Mouse (Mus musculus): ENCODE results near the gene Pabpn1.

Gene Pabpn1

GRCm38 (mm10) chr14:54893651-54894181 lies 1.4 kb downstream of the Pabpn1 start:
- in situ Hi-C loops (cut with MboI), result no loop called here

- in situ Hi-C loops (cut with MboI), result no loop called here
Observed at GRCm38 (mm10) chr14:54894296-54895151, 2.2 kb downstream of the Pabpn1 start.

- in situ Hi-C loops (cut with MboI), result no loop called here
Observed at GRCm38 (mm10) chr14:54897445-54897844, 5.1 kb downstream of the Pabpn1 start.

- in situ Hi-C loops (cut with MboI), result loop anchor here (10.0 kb wide), 1 partner anchor 114 kb away; the partner anchor contains the start of gene Ngdn
Observed at GRCm38 (mm10) chr14:54900383-54900782, 8.1 kb downstream of the Pabpn1 start.

- in situ Hi-C loops (cut with MboI), result loop anchor here (10.0 kb wide), 1 partner anchor 111 kb away; the partner anchor contains the start of gene Ngdn
Observed at GRCm38 (mm10) chr14:54903641-54904040, 11.3 kb downstream of the Pabpn1 start.

- in situ Hi-C loops (cut with MboI), result loop anchor here (10.0 kb wide), 1 partner anchor 106 kb away; the partner anchor contains the start of gene Ngdn
Observed at GRCm38 (mm10) chr14:54908682-54909081, 16.4 kb downstream of the Pabpn1 start.

GRCm38 (mm10) chr14:54912109-54912850 lies 20.0 kb downstream of the Pabpn1 start:
- in situ Hi-C loops (cut with MboI), result no loop called here

- in situ Hi-C loops (cut with MboI), result no loop called here
Observed at GRCm38 (mm10) chr14:54912886-54913285, 20.6 kb downstream of the Pabpn1 start, which contains the start of gene Slc22a17. TSS of gene Slc22a17 (minus strand) at chr14:54913132.

GRCm38 (mm10) chr14:54913343-54913742 lies 21.0 kb downstream of the Pabpn1 start:
- in situ Hi-C loops (cut with MboI), result no loop called here

GRCm38 (mm10) chr14:54920076-54920685 lies 27.9 kb downstream of the Pabpn1 start:
- in situ Hi-C loops (cut with MboI), result no loop called here

GRCm38 (mm10) chr14:54924641-54925348 lies 32.5 kb downstream of the Pabpn1 start:
- in situ Hi-C loops (cut with MboI), result no loop called here

- in situ Hi-C loops (cut with MboI), result no loop called here
Observed at GRCm38 (mm10) chr14:54925349-54926342, 33.3 kb downstream of the Pabpn1 start, which contains the start of gene Efs. TSS of gene Efs (minus strand) at chr14:54926126.

- in situ Hi-C loops (cut with MboI), result no loop called here
Observed at GRCm38 (mm10) chr14:54926401-54927158, 34.3 kb downstream of the Pabpn1 start.

- in situ Hi-C loops (cut with MboI), result no loop called here
Observed at GRCm38 (mm10) chr14:54927296-54927695, 35.0 kb downstream of the Pabpn1 start.

- in situ Hi-C loops (cut with MboI), result no loop called here
Observed at GRCm38 (mm10) chr14:54929801-54930200, 37.5 kb downstream of the Pabpn1 start.

GRCm38 (mm10) chr14:54930431-54930830 lies 38.1 kb downstream of the Pabpn1 start:
- in situ Hi-C loops (cut with MboI), result no loop called here

- in situ Hi-C loops (cut with MboI), result no loop called here
Observed at GRCm38 (mm10) chr14:54932645-54933150, 40.4 kb downstream of the Pabpn1 start, which contains the start of gene Il25. TSS of gene Il25 (plus strand) at chr14:54932695.

GRCm38 (mm10) chr14:54935904-54936830 lies 43.9 kb downstream of the Pabpn1 start, which contains the start of gene Cmtm5:
TSS of gene Cmtm5 (plus strand) at chr14:54936261.
- in situ Hi-C loops (cut with MboI), result no loop called here

Measured in mature B cell (primary cell).